Mouse (Mus musculus) hindbrain, postnatal 0 days (tissue): ENCODE measurements around the gene Brat1. TPM values are rescaled to one million over a fixed set of nuclear protein-coding genes. Genes with fewer than 3 reads are reported as not detected.
A peak's percentile ranks its signal among the peaks of the same experiment; 100 is the strongest.

Experiments
- ATAC-seq: fragments of 200-750 bp; cut with Nextera tagmentation; 2 replicates; pipeline ENCODE4 v1.8.0; 2017; ENCODE audit warnings: mild to moderate bottlenecking, moderate TSS enrichment, moderate library complexity
- DNase-seq: peaks from one replicate; pipeline ENCODE4 v3.0.0-alpha.2; 2015; ENCODE audit warnings: low spot score
- H3K27ac ChIP-seq: fragments of 300-500 bp; sonication (generic); 2 replicates; pipeline ENCODE4 v1.5.1; 2014; ENCODE audit warnings: mild to moderate bottlenecking
- H3K27me3 ChIP-seq: fragments of 300-500 bp; sonication (generic); 2 replicates; pipeline ENCODE4 v1.6.1; 2014; ENCODE audit warnings: low read length, mixed read lengths; ENCODE audit not compliant: insufficient read depth
- H3K36me3 ChIP-seq: fragments of 300-500 bp; sonication (generic); 2 replicates; pipeline ENCODE4 v1.6.1; 2014; ENCODE audit warnings: low read length, mixed read lengths; ENCODE audit not compliant: insufficient read depth
- H3K4me1 ChIP-seq: fragments of 300-500 bp; sonication (generic); 2 replicates; pipeline ENCODE4 v1.6.1; 2014; ENCODE audit warnings: antibody characterized with exemption, low read length, mixed read lengths; ENCODE audit not compliant: insufficient read depth
- H3K4me2 ChIP-seq: fragments of 300-500 bp; sonication (generic); 2 replicates; pipeline ENCODE4 v1.6.1; 2014; ENCODE audit warnings: low read depth, mild to moderate bottlenecking, low read length, moderate library complexity, mixed read lengths
- H3K4me3 ChIP-seq: fragments of 300-500 bp; sonication (generic); 2 replicates; pipeline ENCODE4 v1.5.1; 2014; ENCODE audit warnings: low read length
- H3K9ac ChIP-seq: fragments of 300-500 bp; sonication (generic); replicated peaks from 2 replicates; pipeline ENCODE4 v1.6.1; 2014; ENCODE audit warnings: mild to moderate bottlenecking, low read length, moderate library complexity, mixed read lengths
- H3K9me3 ChIP-seq: fragments of 300-500 bp; sonication (generic); 2 replicates; pipeline ENCODE4 v1.6.1; 2016; ENCODE audit warnings: low read length, mixed read lengths
- CTCF ChIP-seq: IDR thresholded peaks from 2 replicates; pipeline ENCODE4 v1.5.1; 2016; ENCODE audit warnings: antibody characterized with exemption, control low read depth, low read depth
- WGBS: fragments of 180-500 bp; shearing (Covaris S2); extraction: QIAGEN DNeasy Blood & Tissue Kit; methylation state at CpG from one replicate; pipeline ENCODE4 v1.1.7; 2014; 5-methylcytosine and 5-hydroxymethylcytosine counted together
- polyA plus RNA-seq: library from polyadenylated mRNA; unstranded; fragments of >200 nt; fragmentation: Nextera tagmentation; extraction: Ambion mirVana; gene quantifications from 2 replicates; pipeline ENCODE4 v1.2.1, GENCODE M21; 2015
- total RNA-seq: library from RNA; depleted of rRNA; stranded (reverse); fragments of >200 nt; gene quantifications from 2 replicates; pipeline ENCODE4 v1.2.3, GENCODE M21; 2014; rRNA removed

The Brat1 gene
- 44.6 and 46.7 TPM in 2 replicates for total RNA-seq
- polyA plus RNA-seq, result 17.9 and 18.1 TPM in 2 replicates

GRCm38 (mm10) chr5:140704378-140705251 lies at the start of gene Brat1:
Gene Brat1 (plus strand): TSS chr5:140705011.
- no peaks in the 10 kb centered on the region for H3K27me3 ChIP-seq
- DNase-seq (peak; percentile 100), ATAC-seq (peak; percentile 95)
- TF ChIP-seq CTCF, result peak; percentile 2; the same call in 1 of the 2 replicates
- peak within 1 kb of the TSS; percentile 63 for H3K9ac ChIP-seq
- H3K9me3 ChIP-seq, result no peaks in the 10 kb centered on the region
- H3K4me2 ChIP-seq, result peak within 1 kb of the TSS; percentile 72
- H3K27ac ChIP-seq, result peak within 1 kb of the TSS; percentile 88
- 0% methylated on average over 68 of the region's 69 CpGs for WGBS
- H3K4me3 ChIP-seq, result peak within 1 kb of the TSS; percentile 63
- peaks cover 14% of the 10 kb centered on the region for H3K4me1 ChIP-seq
- peaks cover 6% of the 10 kb centered on the region; the same call in 1 of the 2 replicates for H3K36me3 ChIP-seq

GRCm38 (mm10) chr5:140659607-140660272 lies 45.1 kb upstream of the Brat1 start:
- ATAC-seq (peak; percentile 92), DNase-seq (peak; percentile 90)
- Histone ChIP-seq H3K4me3 (no peak overlapping the region), H3K27ac (peak overlapping the region; percentile 81), H3K4me2 (0 out of 2 replicates have a peak overlapping the region, but pooled peaks have one; percentile 3), H3K9ac (no peak overlapping the region), H3K27me3 (no peaks in the 10 kb centered on the region), H3K36me3 (0 out of 2 replicates have a peak, but pooled peaks cover 3% of the 10 kb centered on the region), H3K4me1 (peaks cover 10% of the 10 kb centered on the region; the same call in 1 of the 2 replicates), H3K9me3 (no peaks in the 10 kb centered on the region)
- 16% methylated on average over 16 of the region's 16 CpGs for WGBS
- TF ChIP-seq CTCF, result no peak

GRCm38 (mm10) chr5:140660398-140660797 lies 44.4 kb upstream of the Brat1 start:
- WGBS, result 47% methylated on average over 1 of the region's 1 CpGs
- peaks cover 10% of the 10 kb centered on the region; the same call in 1 of the 2 replicates for H3K4me1 ChIP-seq

GRCm38 (mm10) chr5:140661427-140661826 lies 43.4 kb upstream of the Brat1 start:
- H3K9ac ChIP-seq, result no peak overlapping the region
- DNase-seq (no peak), ATAC-seq (no peak)
- no peak overlapping the region; the same call in 1 of the 2 replicates for H3K27ac ChIP-seq
- no peak overlapping the region for H3K4me2 ChIP-seq
- no peak overlapping the region for H3K4me3 ChIP-seq
- peaks cover 10% of the 10 kb centered on the region; the same call in 1 of the 2 replicates for H3K4me1 ChIP-seq
- 72% methylated on average over 8 of the region's 8 CpGs for WGBS
- TF ChIP-seq CTCF, result no peak
- H3K27me3 ChIP-seq, result no peaks in the 10 kb centered on the region
- H3K36me3 ChIP-seq, result peaks cover 20% of the 10 kb centered on the region; the same call in 1 of the 2 replicates
- H3K9me3 ChIP-seq, result no peaks in the 10 kb centered on the region

More at GRCm38 (mm10) chr5:140660398-140660797, 44.4 kb upstream of the Brat1 start:
- H3K9ac ChIP-seq, result no peak overlapping the region
- DNase-seq (no peak), ATAC-seq (no peak)
- no peaks in the 10 kb centered on the region for H3K9me3 ChIP-seq
- H3K27ac ChIP-seq, result peak overlapping the region; percentile 81
- H3K4me2 ChIP-seq, result no peak overlapping the region
- H3K36me3 ChIP-seq, result 0 out of 2 replicates have a peak, but pooled peaks cover 9% of the 10 kb centered on the region
- no peak for TF ChIP-seq CTCF
- H3K27me3 ChIP-seq, result no peaks in the 10 kb centered on the region
- H3K4me3 ChIP-seq, result no peak overlapping the region

GRCm38 (mm10) chr5:140661875-140662643 lies 42.8 kb upstream of the Brat1 start:
- Histone ChIP-seq H3K36me3 (peaks cover 20% of the 10 kb centered on the region; the same call in 1 of the 2 replicates), H3K4me3 (no peak overlapping the region), H3K27ac (peak overlapping the region; percentile 45; the same call in 1 of the 2 replicates), H3K9me3 (no peaks in the 10 kb centered on the region), H3K4me1 (peaks cover 10% of the 10 kb centered on the region; the same call in 1 of the 2 replicates), H3K4me2 (no peak overlapping the region), H3K9ac (no peak overlapping the region), H3K27me3 (no peaks in the 10 kb centered on the region)
- no peak for TF ChIP-seq CTCF
- ATAC-seq (no peak), DNase-seq (no peak)
- 53% methylated on average over 12 of the region's 12 CpGs for WGBS
